Mouse (Mus musculus) R1 (cell line): ENCODE data around the gene Gm5741.

ENCODE experiments used
- DNase-seq: peaks from one replicate; pipeline ENCODE4 v3.0.0-alpha.2; 2018; ENCODE audit warnings: low read depth, low spot score

Gm5741 gene

DNA sequence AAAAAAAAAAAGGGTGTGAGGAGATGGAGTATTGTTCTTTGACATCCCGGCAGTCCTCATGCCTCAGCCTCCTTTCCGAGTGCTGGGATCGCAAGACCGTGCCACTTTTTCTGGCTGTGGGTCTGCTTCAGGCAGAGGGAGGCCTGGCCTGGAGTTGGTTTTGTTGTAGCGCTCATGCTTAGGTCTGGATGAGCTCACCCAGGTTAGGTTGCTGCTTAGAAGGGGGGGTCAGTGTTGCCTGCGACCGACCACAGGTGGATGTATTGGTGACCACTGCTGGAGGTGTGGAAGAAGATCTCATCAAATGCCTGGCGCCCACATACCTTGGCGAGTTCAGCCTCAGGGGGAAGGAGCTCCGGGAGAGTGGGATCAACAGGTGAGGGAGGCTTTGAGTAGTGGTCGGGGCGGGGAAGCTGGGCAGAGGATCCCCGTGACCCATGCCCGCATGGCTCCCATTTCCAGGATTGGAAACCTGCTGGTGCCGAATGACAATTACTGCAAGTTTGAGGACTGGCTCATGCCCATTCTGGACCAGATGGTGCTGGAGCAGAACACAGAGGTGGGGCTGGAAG, 5.3 kb upstream of the Gm5741 start:
- DNase-seq = no peak

DNA sequence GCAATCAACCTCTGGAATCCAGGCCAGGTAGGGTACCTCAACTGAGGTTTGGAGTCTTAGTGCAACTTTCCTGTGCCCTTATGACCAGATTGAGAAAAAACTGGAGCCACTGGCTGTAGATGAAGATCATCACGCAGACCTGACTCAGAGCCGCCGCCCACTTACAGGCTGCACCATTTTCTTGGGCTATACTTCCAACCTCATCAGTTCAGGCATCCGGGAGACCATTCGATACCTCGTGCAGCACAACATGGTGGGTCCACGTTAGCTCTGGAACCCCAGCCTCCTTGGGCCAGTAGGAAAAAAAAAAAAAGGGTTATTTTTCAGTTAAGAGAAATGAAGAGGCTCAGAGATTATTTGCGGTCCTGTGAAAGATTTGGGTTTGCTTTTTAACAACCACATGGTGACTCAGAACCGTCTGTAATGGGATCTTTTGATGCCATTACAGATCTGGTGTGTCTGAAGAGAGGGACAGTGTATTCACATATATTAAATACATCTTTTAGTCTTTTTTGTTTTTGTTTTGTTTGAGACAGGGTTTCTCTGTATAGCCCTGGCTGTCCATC, 4.7 kb upstream of the Gm5741 start:
- no peak for DNase-seq

DNA sequence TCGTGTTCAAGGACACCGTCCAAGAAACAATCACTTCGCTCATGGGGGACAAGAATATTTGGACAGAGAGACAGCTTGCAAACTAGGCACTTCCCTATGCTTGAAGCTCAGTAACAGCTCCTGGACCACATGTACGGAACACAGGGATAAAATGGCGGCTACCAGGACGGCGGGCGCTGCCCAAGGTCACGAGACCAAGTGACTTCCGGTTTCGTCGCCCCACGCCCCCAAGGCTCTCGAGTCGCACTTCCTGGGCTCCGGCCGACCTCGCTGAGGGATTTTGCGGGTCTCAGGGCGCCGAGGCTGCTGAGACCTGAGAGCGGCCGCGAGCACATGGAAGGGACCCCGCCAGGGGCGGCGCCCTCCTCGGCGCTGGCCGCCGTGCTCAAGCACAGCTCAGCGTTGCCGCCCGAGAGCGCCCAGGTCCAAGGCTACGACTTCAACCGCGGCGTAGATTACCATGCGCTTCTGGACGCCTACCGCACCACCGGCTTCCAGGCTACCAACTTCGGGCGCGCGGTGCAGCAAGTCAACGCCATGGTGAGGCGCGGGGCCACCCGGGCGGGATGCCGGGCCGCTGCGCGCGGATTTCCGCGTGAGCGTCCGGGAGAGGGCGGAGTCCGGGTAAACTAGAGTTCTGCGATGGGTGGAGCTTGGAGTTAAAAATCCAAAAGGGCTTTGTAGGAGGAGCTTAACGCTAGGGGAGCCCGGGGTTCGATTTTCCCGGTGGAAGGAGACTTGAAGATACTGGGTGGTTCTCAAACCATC, 3.9 kb upstream of the Gm5741 start, which contains the start of gene Dhps:
Dhps (plus strand) TSS at position 244 of the 768 bp plus-strand sequence.
- peak; percentile 94 for DNase-seq

DNA sequence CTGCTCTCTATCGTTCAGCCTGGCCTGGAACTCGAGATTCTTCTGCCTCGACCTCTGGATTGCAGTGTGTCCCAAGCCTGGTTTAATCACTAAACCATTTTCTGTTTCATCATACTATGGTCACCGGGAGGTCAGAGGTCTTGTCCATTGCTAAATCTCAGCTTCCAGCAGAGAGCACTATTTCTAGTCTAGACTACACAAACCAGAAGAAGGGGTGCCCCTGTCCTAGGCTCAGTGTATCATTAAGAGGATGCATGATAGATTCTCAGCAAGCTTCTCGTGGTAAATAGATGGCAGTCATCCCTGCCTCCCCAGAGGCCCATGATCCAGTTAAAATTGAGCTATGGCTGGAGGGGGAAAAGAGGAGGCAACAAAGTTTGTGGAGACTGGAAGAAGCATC, 3.3 kb upstream of the Gm5741 start:
- peak; percentile 37 for DNase-seq

DNA sequence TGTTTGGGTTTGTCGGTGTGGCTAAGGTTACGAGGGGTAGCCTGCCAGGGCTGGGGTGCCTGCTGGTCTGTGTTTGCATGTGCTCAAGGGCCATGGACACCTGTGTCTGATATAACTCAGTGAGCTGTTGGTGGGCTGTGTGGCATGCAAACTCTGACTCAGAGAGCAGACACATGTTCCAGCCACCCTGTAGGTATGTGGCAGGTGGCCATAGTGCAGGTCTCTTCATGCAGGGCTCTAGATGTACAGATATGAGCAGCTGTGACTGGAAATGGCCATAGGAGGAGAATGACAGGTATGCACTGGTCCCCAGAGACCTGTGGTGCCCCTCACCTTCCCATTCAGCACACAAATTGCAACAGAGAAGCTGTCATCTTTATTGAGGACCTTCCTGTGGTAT, 627 bp downstream of the Gm5741 start:
- no peak for DNase-seq

DNA sequence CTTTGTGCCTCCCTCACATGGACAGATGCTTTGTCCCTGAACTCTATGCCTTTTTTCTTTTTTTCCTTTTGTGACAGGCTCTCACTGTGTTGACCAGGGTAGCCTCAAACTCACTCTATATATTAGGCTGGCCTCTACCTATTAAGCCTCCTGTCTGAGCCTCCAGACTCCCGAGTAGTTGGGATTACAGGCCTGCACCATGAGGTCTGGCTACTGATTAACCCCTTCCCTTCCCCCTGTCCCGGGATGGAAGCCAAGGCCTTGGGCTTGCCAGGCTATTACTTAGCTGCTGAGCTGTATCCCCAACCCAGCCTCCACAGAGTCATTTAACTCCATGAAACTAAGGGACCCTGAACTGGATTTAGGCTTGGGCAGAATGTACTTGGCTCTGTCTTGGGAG, 2.6 kb downstream of the Gm5741 start:
- DNase-seq = no peak

DNA sequence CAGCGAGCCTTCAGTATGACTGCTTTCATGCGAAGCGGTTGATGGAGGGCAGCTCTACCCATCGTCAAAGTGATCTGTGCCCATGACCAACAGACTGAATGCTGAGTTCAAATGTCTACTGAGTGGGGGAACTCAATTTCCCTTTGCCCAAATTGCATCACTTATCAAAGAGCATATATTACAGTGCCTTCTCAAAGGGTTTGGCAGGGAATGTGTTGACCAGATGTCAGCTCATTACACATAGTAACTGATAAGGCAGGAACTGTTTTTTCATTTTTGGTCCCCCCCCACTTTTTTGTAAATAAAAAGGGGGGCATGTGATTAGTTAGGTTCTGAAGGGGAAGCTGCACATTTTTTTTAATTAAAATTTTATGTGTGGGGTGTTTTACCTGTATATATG, 5.2 kb downstream of the Gm5741 start:
- DNase-seq = no peak

DNA sequence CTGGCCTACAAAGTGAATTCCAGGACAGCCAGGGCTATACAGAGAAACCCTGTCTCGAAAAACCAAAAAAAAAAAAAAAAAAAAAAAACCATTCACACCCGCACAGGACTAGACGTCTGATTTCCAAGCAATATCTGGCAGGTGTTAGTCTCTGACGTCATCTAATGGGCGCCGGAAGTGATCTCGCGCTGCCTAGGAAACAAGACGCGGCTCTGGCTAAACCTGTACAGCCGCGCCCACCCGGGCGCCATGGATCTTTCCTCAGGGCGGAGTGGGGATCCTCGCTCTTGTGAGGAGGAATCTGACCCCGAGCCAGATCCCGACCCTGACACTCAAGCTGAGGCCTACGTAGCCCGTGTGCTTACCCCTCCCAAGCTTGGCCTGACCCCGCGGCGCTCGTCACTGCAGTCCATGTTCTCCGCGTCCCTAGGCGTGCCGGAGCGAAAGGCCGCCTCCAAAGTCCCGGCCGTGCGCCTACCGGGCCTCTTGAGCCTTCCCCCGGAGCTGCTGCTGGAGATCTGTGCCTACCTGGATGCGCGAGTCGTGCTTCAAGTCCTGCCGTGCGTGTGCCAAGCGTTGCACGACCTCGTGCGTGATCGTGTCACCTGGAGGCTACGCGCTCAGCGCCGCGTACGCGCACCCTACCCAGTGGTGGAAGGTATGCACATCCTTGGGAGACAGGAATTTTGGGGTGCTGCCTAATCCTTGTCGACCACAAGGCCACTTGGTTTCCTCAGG, 7.7 kb downstream of the Gm5741 start, which contains the start of gene Fbxw9:
Fbxw9 (plus strand) TSS at position 177 of the 738 bp plus-strand sequence.
- DNase-seq = peak; percentile 97

DNA sequence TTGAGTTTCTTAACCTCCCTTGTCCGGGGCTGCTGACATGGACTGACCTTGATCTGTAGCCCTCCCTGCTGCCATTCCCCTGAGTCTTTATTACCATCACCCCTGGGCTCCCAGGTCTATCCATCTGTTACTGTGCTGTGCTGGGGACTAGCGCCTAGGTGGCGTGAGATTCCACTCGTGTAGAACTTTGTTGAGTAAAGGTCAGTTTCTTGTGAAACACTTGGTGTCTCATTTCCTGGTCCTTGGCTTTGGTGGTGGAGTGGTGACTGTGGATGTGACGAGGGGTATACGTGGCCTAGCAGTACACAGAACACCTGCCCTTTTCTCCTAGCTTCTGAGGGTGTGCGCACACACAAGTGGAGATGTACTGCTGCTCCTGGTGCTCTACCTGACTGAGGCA, 10.4 kb downstream of the Gm5741 start:
- DNase-seq = no peak

DNA sequence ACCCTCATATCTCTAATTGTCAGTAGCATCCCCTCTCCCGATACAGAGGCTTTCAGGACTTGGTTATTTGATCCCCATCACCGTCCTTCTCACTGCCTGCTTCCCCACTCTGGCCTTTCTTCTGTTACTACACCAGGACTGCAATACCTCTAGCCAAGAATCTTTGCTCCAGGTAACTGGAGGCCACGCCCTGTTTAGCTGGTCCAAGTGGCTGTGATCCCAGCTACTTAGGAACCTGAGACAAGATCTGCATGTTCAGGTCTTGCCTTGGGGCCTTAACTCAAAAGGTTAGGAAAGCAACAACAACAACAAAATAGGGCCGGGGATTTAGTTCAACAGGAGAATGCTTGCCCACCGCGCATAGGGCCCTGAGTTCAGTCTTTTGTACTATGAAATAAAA, 24.2 kb downstream of the Gm5741 start:
- no peak for DNase-seq

DNA sequence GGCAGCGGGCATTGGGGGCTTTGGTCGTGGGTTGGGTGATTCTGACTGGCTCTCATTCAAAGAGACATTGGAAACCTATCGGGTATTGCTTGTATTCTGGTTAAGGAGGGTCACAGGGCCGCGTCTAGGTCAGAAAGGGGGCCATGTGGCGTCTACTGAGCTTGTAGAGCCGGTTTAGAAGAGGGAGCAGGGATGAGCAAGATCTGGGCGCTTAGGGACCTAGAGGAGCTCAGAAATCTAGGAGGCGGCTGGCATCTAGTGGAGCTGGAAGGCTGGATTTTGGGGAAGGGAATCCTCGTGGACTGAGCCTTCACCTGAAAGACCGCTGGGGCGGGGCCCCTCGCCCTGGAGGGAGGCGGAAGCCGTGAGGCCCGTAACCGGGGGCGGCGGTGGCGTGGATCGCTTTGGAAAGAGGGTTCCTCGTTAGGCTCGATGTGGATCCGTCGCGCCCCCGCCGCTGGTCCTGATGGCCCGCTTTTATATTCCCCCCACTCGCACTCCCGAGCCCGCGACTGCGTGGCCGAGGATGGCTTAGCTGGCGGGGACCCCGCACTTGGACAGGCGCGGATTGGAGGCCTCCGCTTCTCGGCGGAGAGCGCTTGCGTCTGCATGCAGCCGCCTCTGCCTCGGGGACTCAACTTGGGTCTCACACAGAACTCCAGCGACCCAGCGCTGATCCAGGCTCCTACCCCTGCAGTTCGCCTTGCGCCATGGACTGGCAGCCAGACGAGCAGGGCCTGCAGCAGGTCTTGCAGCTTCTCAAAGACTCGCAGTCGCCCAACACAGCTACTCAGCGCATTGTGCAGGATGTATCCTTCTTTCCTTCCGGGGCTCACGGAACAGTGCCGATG, 29.9 kb downstream of the Gm5741 start:
- peak; percentile 53 for DNase-seq

DNA sequence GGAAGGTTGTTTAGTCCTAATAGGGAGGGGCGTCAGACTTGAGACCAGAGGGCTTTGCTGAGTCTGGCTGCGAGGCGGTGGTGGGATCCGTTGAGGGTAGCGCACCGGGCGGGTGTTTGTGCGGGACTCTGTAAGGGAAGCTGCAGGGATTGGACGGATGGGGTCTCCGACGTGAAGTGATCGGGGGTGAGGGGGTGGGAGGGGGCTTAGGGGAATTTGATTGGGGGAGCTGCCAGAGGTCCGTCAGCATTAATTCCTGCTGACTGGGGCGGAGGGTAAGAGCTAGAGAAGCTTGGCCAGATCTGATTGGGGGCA, 30.5 kb downstream of the Gm5741 start:
- DNase-seq = peak; percentile 89

DNA sequence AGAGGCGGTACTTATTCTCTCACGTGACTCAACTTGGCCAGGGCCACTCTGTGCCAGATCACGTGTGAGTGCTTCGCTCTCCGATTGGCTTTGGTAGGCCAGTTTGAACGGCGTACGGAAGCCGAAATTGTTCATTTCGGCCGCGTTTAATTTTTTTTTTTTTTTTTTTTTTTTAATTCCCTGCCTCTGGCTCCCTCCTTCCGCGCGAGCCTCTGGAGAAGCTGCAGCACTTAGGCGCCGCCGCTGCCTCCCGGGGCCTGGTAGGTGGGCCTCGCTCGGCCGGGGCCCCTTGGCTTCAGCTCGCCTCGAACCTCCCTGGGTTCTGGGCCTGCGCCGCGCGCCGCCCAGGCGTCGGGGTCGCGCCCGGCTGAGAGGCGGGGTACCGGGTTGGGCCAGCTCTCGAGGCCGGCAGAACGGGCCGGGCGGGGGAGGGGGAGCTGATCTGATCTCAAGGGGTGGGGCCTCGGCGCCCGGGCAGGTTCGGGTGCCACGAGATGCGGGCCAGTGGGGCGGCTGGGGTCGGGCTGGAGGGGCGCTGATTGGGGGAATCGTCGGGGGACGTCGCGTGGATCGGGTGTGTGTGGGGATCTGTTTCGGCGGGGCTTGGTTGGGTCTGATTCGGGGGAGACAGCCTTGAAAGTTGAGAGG, 30.9 kb downstream of the Gm5741 start, which contains the start of gene Tnpo2:
Tnpo2 (plus strand) TSS at position 198 of the 648 bp plus-strand sequence.
- DNase-seq = peak; percentile 99

DNA sequence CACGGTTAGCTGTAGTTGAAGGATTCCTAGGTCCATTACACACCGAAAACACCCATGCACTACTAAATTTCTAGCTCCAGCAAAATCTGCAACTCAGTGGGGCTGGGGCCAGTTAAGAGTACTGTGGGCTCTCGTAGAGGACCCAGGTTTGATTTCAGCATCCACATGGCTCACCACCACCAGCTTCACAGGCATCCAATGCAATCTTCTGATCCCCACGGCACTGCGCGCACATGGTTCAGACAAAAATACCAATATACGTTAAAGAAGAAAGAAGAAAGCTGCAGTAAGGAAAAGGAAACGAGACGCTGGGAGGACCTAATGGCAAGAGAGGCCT, 31.4 kb downstream of the Gm5741 start:
- DNase-seq = no peak

DNA sequence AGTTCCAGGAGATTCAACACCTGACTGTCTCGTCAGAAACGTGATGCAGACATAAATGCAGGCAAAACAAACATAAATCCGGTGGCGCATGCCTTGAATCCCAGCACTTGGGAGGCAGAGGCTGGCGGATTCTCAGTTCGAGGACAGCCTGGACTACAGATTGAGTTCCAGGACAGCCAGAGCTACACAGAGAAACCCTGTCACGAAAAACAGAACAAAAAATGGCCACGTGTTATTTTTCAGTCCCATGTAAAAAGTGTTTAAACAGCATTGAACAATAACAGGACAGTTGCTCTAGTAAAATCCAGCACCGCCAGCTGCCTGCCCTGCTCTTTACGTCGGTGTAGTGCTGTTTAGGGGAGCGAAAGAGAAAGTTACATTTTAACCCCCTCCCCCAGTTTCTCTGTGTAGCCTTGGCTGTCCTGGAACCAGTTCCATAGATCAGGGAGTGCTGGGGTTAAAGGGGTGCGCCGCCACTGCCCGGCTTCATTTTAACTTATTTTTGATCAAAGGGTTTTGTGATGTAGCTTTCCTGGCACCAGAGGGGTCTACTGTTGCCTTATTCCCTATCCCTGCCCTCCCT, 32.0 kb downstream of the Gm5741 start:
- DNase-seq = peak; percentile 48

DNA sequence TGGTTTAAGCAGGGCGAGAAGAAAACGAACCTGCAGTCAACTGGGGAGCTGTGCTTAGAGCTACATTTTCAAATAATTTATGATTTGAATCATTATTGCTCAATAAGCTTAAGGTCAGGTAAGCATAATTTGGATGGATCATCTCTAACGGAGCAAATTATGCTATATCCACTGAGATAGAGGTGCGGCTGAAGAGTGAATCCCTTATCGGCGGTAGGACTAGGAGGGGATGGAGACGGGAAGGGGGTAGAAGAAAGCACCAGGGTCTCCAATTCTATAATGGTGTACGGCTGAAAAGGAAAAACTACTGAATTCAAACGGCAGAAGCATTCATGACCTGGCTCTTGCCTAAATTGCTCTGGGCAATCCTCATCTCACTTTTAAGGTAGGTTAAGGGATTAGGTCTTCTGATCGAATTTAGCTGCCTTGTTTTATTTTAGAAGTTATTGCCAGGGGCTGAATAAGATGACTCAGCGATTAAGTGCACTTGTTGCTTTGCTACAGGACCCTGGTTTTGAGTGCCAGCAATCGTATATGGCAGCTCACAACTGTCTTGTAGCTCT, 32.5 kb downstream of the Gm5741 start:
- no peak for DNase-seq

DNA sequence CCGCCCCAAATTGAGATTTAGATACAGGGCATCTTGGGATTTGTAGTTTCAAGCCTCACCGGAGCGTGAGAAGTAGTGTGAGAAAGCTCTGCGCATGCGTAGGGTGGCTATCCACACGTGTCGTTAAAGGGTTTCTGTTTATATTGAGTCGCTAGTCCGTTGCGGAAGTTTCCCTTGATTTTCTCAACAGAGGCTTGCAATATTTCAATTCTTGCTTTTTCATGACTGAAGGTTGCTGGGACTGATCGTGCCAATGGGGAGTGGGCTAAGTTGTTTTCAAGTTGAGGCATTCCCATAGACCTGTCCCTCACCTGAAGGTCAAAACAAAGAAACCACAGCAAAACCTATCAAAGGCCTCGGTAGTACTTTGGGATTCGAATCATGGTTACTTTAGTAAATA, 33.0 kb downstream of the Gm5741 start:
- peak; percentile 95 for DNase-seq

DNA sequence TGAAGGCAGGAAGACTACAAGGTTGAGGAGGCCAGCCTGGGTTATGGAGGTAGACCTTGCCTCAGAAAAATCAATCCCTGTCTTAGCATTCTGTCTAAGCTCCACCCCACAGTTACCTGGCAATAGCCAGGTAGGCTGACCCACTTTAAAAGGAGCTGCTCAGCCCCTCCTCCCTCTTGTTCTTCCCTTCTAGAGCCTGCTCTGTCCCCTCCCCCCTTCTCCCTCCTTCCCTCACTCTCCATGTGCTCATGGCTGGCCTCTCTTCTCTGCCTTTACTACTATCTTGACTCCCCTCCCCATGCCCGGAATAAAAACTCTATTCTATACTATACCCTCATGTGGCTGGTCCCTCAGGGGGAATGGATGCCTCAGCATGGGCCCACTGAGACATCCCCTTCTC, 33.9 kb downstream of the Gm5741 start:
- peak; percentile 62 for DNase-seq

DNA sequence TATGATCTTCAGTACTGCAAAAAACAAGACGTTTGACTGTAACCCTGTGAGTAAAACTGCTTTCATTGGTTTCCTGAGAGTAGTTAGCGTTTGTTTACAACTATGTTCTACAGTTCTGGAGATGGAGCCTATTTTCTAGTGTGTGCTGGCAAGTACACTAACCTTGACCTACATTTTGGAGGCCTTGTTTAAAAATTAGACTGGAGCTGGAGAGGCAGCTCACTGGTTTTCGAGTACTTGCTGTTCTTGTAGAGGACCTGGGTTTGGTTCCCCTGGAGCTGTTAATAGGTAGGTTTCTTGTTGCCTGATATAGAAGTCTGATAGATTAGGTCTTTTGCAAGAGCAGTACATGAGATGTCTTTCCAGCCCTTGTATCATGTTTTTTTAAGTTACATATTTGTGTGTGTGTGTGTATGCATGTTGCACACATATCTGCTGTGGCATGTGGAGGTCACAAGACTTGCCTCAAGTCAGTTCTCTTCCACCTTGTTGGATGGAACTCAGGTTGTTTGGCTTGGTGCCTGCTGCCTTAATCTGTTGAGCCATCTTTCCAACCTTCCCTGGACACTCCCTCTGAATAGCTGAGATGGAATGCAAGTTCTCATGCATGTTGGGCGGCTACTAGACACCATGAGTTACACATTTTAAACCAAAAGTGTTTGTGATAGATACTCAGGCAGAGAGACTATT, 35.0 kb downstream of the Gm5741 start:
- no peak for DNase-seq

DNA sequence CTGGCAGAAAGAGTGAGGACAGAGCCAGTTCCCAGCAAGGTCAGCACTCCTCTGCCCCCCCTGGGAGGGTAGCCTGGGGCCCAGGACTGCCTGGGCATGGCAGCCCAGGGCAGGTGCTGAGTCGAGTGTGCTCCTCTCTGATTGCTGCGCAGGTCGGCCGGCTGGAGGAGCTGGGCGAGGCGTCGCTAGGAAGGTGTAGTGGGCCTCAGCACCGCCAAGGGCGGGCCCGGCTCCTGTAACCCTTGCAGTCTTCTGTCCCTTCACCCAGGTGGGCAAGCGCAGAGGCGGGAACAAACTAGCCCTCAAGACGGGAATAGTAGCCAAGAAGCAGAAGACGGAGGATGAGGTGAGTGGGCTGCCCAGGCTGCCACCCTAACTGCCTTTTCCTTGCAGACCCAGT, 38.5 kb downstream of the Gm5741 start:
- no peak for DNase-seq
